Mouse (Mus musculus) MEL (cell line): Measurements from ENCODE around the gene Limch1. TPM values are rescaled to one million over a fixed set of nuclear protein-coding genes. Genes with fewer than 3 reads are reported as not detected.

ENCODE experiments used
- DNase-seq: peaks from one replicate; pipeline ENCODE4 v3.0.0; 2011; ENCODE audit warnings: low read depth, low spot score
- H3K27ac ChIP-seq: 2 replicates; pipeline ENCODE4 v1.5.1; 2012; ENCODE audit warnings: low read depth, mild to moderate bottlenecking, control low read depth, low read length, moderate library complexity; ENCODE audit not compliant: control insufficient read depth
- H3K27me3 ChIP-seq, 2 experiments: fragments of 150-350 bp in 1 of 2; sonication (generic) in 1 of 2; 2 replicates each; pipeline ENCODE4 v1.6.1; 2012; ENCODE audit warnings: low read length in 2 of 2, mild to moderate bottlenecking in 2 of 2, improper control_type of control experiment in 1 of 2, moderate library complexity in 1 of 2; ENCODE audit not compliant: insufficient read depth in 2 of 2, control insufficient read depth in 1 of 2
- H3K36me3 ChIP-seq, 2 experiments: 2 replicates each; pipeline ENCODE4 v1.6.1; 2012 to 2014; ENCODE audit warnings: low read length in 2 of 2, improper control_type of control experiment in 1 of 2, inconsistent platforms in 1 of 2, mild to moderate bottlenecking in 1 of 2; ENCODE audit not compliant: insufficient read depth in 2 of 2, control insufficient read depth in 1 of 2
- H3K4me1 ChIP-seq, 2 experiments: fragments of 150-350 bp in 1 of 2; sonication (generic) in 1 of 2; 2 replicates each; pipeline ENCODE4 v1.6.1; 2012; ENCODE audit warnings: low read length in 2 of 2, improper control_type of control experiment in 1 of 2, mild to moderate bottlenecking in 1 of 2; ENCODE audit not compliant: insufficient read depth in 2 of 2, control insufficient read depth in 1 of 2
- H3K4me3 ChIP-seq, 2 experiments: fragments of 150-350 bp in 1 of 2; sonication (generic) in 1 of 2; 2 replicates each; pipeline ENCODE4 v1.5.1; 2012; ENCODE audit warnings: low read depth in 2 of 2, low read length in 2 of 2, mild to moderate bottlenecking in 2 of 2, moderate library complexity in 2 of 2, control low read depth in 1 of 2, improper control_type of control experiment in 1 of 2; ENCODE audit not compliant: control insufficient read depth in 1 of 2, insufficient read depth in 1 of 2
- H3K79me2 ChIP-seq: 2 replicates; pipeline ENCODE4 v1.6.1; 2012; ENCODE audit warnings: mild to moderate bottlenecking, low read length, moderate library complexity; ENCODE audit not compliant: control insufficient read depth, poor library complexity, insufficient read depth
- H3K9ac ChIP-seq: 2 replicates; pipeline ENCODE4 v1.6.1; 2012; ENCODE audit warnings: low read depth, mild to moderate bottlenecking, control low read depth, low read length, moderate library complexity; ENCODE audit not compliant: control insufficient read depth, poor library complexity, severe bottlenecking
- H3K9me3 ChIP-seq: fragments of 150-350 bp; sonication (generic); replicated peaks from 2 replicates; pipeline ENCODE4 v1.6.1; 2012; ENCODE audit warnings: mild to moderate bottlenecking, low read length, improper control_type of control experiment, moderate library complexity; ENCODE audit not compliant: insufficient read depth
- BHLHE40 ChIP-seq: IDR thresholded peaks from 2 replicates; pipeline ENCODE4 v1.6.1; 2012; ENCODE audit warnings: low read depth, mild to moderate bottlenecking, inconsistent platforms, low read length, improper control_type of control experiment, borderline replicate concordance
- CHD1 ChIP-seq: IDR thresholded peaks from 2 replicates; pipeline ENCODE4 v1.6.1; 2012; ENCODE audit warnings: low read depth, mild to moderate bottlenecking, inconsistent platforms, low read length, improper control_type of control experiment
- CHD2 ChIP-seq: IDR thresholded peaks from 2 replicates; pipeline ENCODE4 v1.6.1; 2011; ENCODE audit warnings: low read length, improper control_type of control experiment
- CTCF ChIP-seq, 3 experiments: IDR thresholded peaks in 2 of 3; conservative IDR thresholded peaks in 1 of 3; 2 replicates each; pipeline ENCODE4 v1.5.1; 2011 to 2012; ENCODE audit warnings: low read length in 3 of 3, low read depth in 2 of 3, mild to moderate bottlenecking in 2 of 3, improper control_type of control experiment in 1 of 3, inconsistent platforms in 1 of 3, mixed read lengths in 1 of 3, moderate library complexity in 1 of 3; ENCODE audit not compliant: control insufficient read depth in 1 of 3, insufficient read depth in 1 of 3, poor library complexity in 1 of 3, severe bottlenecking in 1 of 3
- E2F4 ChIP-seq: IDR thresholded peaks from 2 replicates; pipeline ENCODE4 v1.6.1; 2011; ENCODE audit warnings: low read depth, low read length, improper control_type of control experiment, borderline replicate concordance
- ELF1 ChIP-seq: IDR thresholded peaks from 2 replicates; pipeline ENCODE4 v1.6.1; 2014; ENCODE audit warnings: low read depth, mild to moderate bottlenecking, inconsistent platforms, low read length, improper control_type of control experiment, moderate library complexity
- EP300 ChIP-seq, 2 experiments: IDR thresholded peaks; 2 replicates each; pipeline ENCODE4 v1.6.1; 2011; ENCODE audit warnings: improper control_type of control experiment in 2 of 2, low read length in 2 of 2, low read depth in 1 of 2, mild to moderate bottlenecking in 1 of 2
- ETS1 ChIP-seq: IDR thresholded peaks from 2 replicates; pipeline ENCODE4 v1.6.1; 2012; ENCODE audit warnings: low read depth, mild to moderate bottlenecking, inconsistent platforms, low read length, improper control_type of control experiment, moderate library complexity
- GATA1 ChIP-seq: IDR thresholded peaks from 2 replicates; pipeline ENCODE4 v1.6.1; 2011; ENCODE audit warnings: low read depth, low read length, improper control_type of control experiment
- JUND ChIP-seq: IDR thresholded peaks from 2 replicates; pipeline ENCODE4 v1.6.1; 2011; ENCODE audit warnings: low read depth, mild to moderate bottlenecking, improper control_type of control experiment, low read length
- KAT2A ChIP-seq: conservative IDR thresholded peaks from 2 replicates; pipeline ENCODE4 v1.6.1; 2012; ENCODE audit warnings: low read depth, low read length, improper control_type of control experiment, inconsistent platforms
- MAX ChIP-seq: IDR thresholded peaks from 2 replicates; pipeline ENCODE4 v1.6.1; 2011; ENCODE audit warnings: low read length, improper control_type of control experiment
- MAZ ChIP-seq: IDR thresholded peaks from 2 replicates; pipeline ENCODE4 v1.6.1; 2012; ENCODE audit warnings: low read depth, mild to moderate bottlenecking, inconsistent platforms, low read length, improper control_type of control experiment
- MXI1 ChIP-seq: IDR thresholded peaks from 2 replicates; pipeline ENCODE4 v1.6.1; 2011; ENCODE audit warnings: mild to moderate bottlenecking, low read depth, low read length, improper control_type of control experiment
- NELFE ChIP-seq: IDR thresholded peaks from 2 replicates; pipeline ENCODE4 v1.6.1; 2011; ENCODE audit warnings: low read depth, low read length, improper control_type of control experiment
- POLR2A ChIP-seq, 2 experiments: IDR thresholded peaks; 2 replicates each; pipeline ENCODE4 v1.6.1; 2011 to 2012; ENCODE audit warnings: low read length in 2 of 2, mild to moderate bottlenecking in 2 of 2, control low read depth in 1 of 2, improper control_type of control experiment in 1 of 2, low read depth in 1 of 2, moderate library complexity in 1 of 2; ENCODE audit not compliant: control insufficient read depth in 1 of 2, insufficient read depth in 1 of 2, poor library complexity in 1 of 2
- POLR2AphosphoS2 ChIP-seq: IDR thresholded peaks from 2 replicates; pipeline ENCODE4 v1.6.1; 2011; ENCODE audit warnings: low read length, improper control_type of control experiment
- POLR2AphosphoS5 ChIP-seq: IDR thresholded peaks from 2 replicates; pipeline ENCODE4 v1.6.1; 2012; ENCODE audit warnings: low read depth, borderline replicate concordance, mild to moderate bottlenecking, inconsistent platforms, low read length, moderate library complexity, mixed read lengths
- RCOR1 ChIP-seq: IDR thresholded peaks from 2 replicates; pipeline ENCODE4 v1.6.1; 2012; ENCODE audit warnings: low read depth, mild to moderate bottlenecking, inconsistent platforms, low read length, improper control_type of control experiment
- TCF12 ChIP-seq: IDR thresholded peaks from 2 replicates; pipeline ENCODE4 v1.6.1; 2014; ENCODE audit warnings: low read depth, mild to moderate bottlenecking, inconsistent platforms, low read length, improper control_type of control experiment, moderate library complexity
- ZC3H11A ChIP-seq: IDR thresholded peaks from 2 replicates; pipeline ENCODE4 v1.6.1; 2012; ENCODE audit warnings: low read depth, mild to moderate bottlenecking, inconsistent platforms, low read length, improper control_type of control experiment
- ZKSCAN1 ChIP-seq: IDR thresholded peaks from 2 replicates; pipeline ENCODE4 v1.6.1; 2012; ENCODE audit warnings: low read depth, mild to moderate bottlenecking, inconsistent platforms, low read length, improper control_type of control experiment, moderate library complexity
- ZMIZ1 ChIP-seq: IDR thresholded peaks from 2 replicates; pipeline ENCODE4 v1.6.1; 2012; ENCODE audit warnings: low read depth, mild to moderate bottlenecking, inconsistent platforms, low read length, improper control_type of control experiment, moderate library complexity
- ZNF384 ChIP-seq: IDR thresholded peaks from 2 replicates; pipeline ENCODE4 v1.6.1; 2012; ENCODE audit warnings: low read depth, mild to moderate bottlenecking, inconsistent platforms, low read length, improper control_type of control experiment
- polyA plus RNA-seq, 2 experiments: library from polyadenylated mRNA; stranded (reverse) in 1 of 2; unstranded in 1 of 2; fragments of >175 nt in 1 of 2; fragments of >200 nt in 1 of 2; gene quantifications; 2 replicates each; pipeline versions ENCODE4 v1.2.1 to v1.2.4; 2012; ENCODE audit warnings: low replicate concordance in 2 of 2, low read depth in 1 of 2; ENCODE audit not compliant: insufficient read length in 2 of 2, insufficient read depth in 1 of 2, missing spikeins in 1 of 2
- total RNA-seq: library from RNA; depleted of rRNA; stranded (reverse); fragments of 300-350 nt; gene quantifications from 2 replicates; pipeline ENCODE4 v1.2.3, GENCODE M21; 2012

The Limch1 gene
- total and polyA plus RNA-seq, 3 experiments, result not detected

GRCm38 (mm10) chr5:66980862-66981261 lies 235.2 kb downstream of the Limch1 start:
- TF ChIP-seq MAZ (no peak), GATA1 (no peak), RCOR1 (no peak), NELFE (no peak), POLR2A (IDR thresholded peaks at IDR 0.05; ENCODE audit: control insufficient read depth in 1 of 2, insufficient read depth in 1 of 2, low read depth in 1 of 2, low read length in 2 of 2, poor library complexity in 1 of 2) (no peak), CHD2 (no peak), ZNF384 (no peak), MXI1 (no peak), EP300 (IDR thresholded peaks at IDR 0.05; ENCODE audit: low read depth in 1 of 2, low read length in 2 of 2) (no peak), ETS1 (no peak), JUND (no peak), ZC3H11A (no peak), ZMIZ1 (no peak)
- H3K4me3 ChIP-seq, result no peak overlapping the region
- no peak for DNase-seq
- H3K4me1 ChIP-seq, result no peaks in the 10 kb centered on the region
- H3K27me3 ChIP-seq, result no peaks in the 10 kb centered on the region
- no peak overlapping the region for H3K9ac ChIP-seq
- no peaks in the 10 kb centered on the region for H3K36me3 ChIP-seq
- no peak overlapping the region for H3K27ac ChIP-seq
- H3K9me3 ChIP-seq, result no peaks in the 10 kb centered on the region
- H3K79me2 ChIP-seq, result no peaks in the 10 kb centered on the region

GRCm38 (mm10) chr5:66983104-66983503 lies 237.5 kb downstream of the Limch1 start:
- Histone ChIP-seq H3K27ac (no peak overlapping the region), H3K9ac (no peak overlapping the region), H3K4me1 (no peaks in the 10 kb centered on the region), H3K27me3 (no peaks in the 10 kb centered on the region), H3K4me3 (no peak overlapping the region), H3K79me2 (no peaks in the 10 kb centered on the region), H3K9me3 (no peaks in the 10 kb centered on the region), H3K36me3 (no peaks in the 10 kb centered on the region)
- TF ChIP-seq CHD2, result no peak
- TF ChIP-seq POLR2AphosphoS5, result no peak
- no peak for TF ChIP-seq POLR2AphosphoS2
- no peak for TF ChIP-seq CTCF (IDR thresholded peaks at IDR 0.05 in 2 of 3, conservative IDR thresholded peaks at IDR 0.05 in 1 of 3; ENCODE audit: control insufficient read depth in 1 of 3, insufficient read depth in 1 of 3, low read depth in 2 of 3, low read length in 3 of 3, poor library complexity in 1 of 3, severe bottlenecking in 1 of 3)
- no peak for TF ChIP-seq ZKSCAN1
- no peak for TF ChIP-seq CHD1
- TF ChIP-seq GATA1, result no peak
- no peak for TF ChIP-seq ELF1
- TF ChIP-seq NELFE, result no peak
- no peak for TF ChIP-seq ETS1
- TF ChIP-seq ZC3H11A, result no peak
- no peak for TF ChIP-seq TCF12
- TF ChIP-seq BHLHE40, result no peak
- TF ChIP-seq MAX, result no peak
- no peak for TF ChIP-seq MAZ
- no peak for TF ChIP-seq MXI1
- TF ChIP-seq KAT2A, result no peak
- TF ChIP-seq E2F4, result no peak
- DNase-seq, result no peak
